In the genomic region with DNA sequence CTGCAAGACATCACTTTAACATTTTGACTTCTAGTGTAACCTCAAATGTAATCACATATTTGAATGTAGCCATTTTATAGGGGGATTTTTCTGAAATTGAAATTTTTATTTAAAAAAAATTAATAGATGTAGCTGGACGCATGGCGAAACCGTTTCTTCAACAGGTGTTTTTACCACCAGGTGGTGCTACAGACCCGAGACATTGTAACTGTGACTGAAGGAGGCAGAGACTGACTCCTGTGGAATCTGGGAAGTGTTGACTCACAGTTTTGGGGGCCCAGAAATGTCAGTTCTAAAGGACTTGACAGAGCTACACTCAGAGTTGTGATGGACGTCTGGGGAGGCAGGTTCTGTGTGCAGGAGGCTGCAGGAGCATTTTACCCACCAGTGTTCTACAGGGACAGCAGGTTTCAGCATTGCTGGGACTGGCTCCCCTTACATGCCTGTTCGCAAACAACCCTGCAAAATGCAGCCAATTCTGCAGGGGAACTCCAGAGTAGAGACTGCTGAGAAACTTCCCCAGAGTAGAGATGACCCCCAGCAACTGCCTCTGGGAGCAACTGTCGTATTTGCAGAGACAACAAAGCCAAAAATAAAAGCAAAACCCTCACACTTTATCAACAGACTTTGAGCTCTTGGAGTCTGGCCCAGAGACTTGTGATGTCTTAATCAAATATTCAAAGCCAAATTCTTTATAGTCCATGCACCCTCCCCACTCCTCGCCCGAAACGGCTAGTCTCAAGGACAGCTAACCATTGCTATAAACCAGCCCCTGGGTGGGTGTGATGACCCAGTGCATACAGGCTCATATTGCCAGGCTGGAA, we compare ENCODE assay signal across 8 mouse cellular contexts. TPM values are rescaled to one million over a fixed set of nuclear protein-coding genes. Genes with fewer than 3 reads are reported as not detected.
DNase-seq lines count a peak whose midpoint lies in the region; ATAC-seq and TF ChIP-seq lines count a peak whose summit lies in the region.

No protein-coding gene starts in this region.

- H3K4me2 ChIP-seq in heart, embryonic 14.5 days (ENCODE audit: low read length), result peak overlapping the region; percentile 14
- no peak overlapping the region for H3K4me2 ChIP-seq in kidney, postnatal 0 days (ENCODE audit: low read length)
- no peak overlapping the region for H3K4me2 ChIP-seq in liver, embryonic 11.5 days

- WGBS in heart, embryonic 14.5 days, result 23% methylated on average over 10 of the region's 10 CpGs
- 28% methylated on average over 10 of the region's 10 CpGs for WGBS in kidney, postnatal 0 days
- WGBS in liver, embryonic 11.5 days, result 42% methylated on average over 10 of the region's 10 CpGs

- no peak for ATAC-seq in heart, embryonic 14.5 days (ENCODE audit: insufficient number of reproducible peaks, insufficient read depth, low FRiP score, low read depth)
- ATAC-seq in kidney, postnatal 0 days (replicated peaks; ENCODE audit: low FRiP score, low read depth), result peak; percentile 49; the same call in 1 of the 2 replicates
- ATAC-seq in liver, embryonic 11.5 days (replicated peaks; ENCODE audit: low FRiP score), result peak; percentile 71

- H3K4me3 ChIP-seq in embryonic fibroblast, embryonic 13.5 days (ENCODE audit: insufficient read depth, low read length), result no peak overlapping the region
- no peak overlapping the region for H3K4me3 ChIP-seq in heart, embryonic 14.5 days (ENCODE audit: control insufficient read depth in 1 of 2, insufficient read depth in 1 of 2, low read depth in 1 of 2, low read length in 2 of 2)
- H3K4me3 ChIP-seq in kidney, postnatal 0 days (replicated peaks; ENCODE audit: low read depth, low read length), result no peak overlapping the region
- no peak overlapping the region for H3K4me3 ChIP-seq in liver, embryonic 11.5 days (ENCODE audit: low read depth, low read length)

- TF ChIP-seq POLR2A in embryonic fibroblast, embryonic 13.5 days (IDR thresholded peaks at IDR 0.05; ENCODE audit: low read depth, low read length), result no peak

- peak; percentile 38; the same call in 1 of the 2 replicates for TF ChIP-seq CTCF in embryonic fibroblast, embryonic 13.5 days (IDR thresholded peaks at IDR 0.05; ENCODE audit: borderline replicate concordance, insufficient read depth, low read length)
- peak; percentile 84 for TF ChIP-seq CTCF in kidney, postnatal 0 days (IDR thresholded peaks at IDR 0.05; ENCODE audit: low read depth)

- no peaks in the 10 kb centered on the region for H3K9me3 ChIP-seq in heart, embryonic 14.5 days (ENCODE audit: control insufficient read depth, low read length)
- no peaks in the 10 kb centered on the region for H3K9me3 ChIP-seq in kidney, postnatal 0 days (replicated peaks; ENCODE audit: low read length)
- H3K9me3 ChIP-seq in liver, embryonic 11.5 days (ENCODE audit: control insufficient read depth, low read length), result no peaks in the 10 kb centered on the region

- DNase-seq in CD4-positive, CD25-positive, alpha-beta regulatory T cell, adult 2 months (ENCODE audit: low read depth, low spot score), result peak; percentile 78
- DNase-seq in adrenal gland, postnatal 25 days, result peak; percentile 64
- DNase-seq in kidney, postnatal 0 days (ENCODE audit: low spot score), result peak; percentile 90
- peak; percentile 45 for DNase-seq in liver, embryonic 11.5 days (ENCODE audit: low spot score)
- DNase-seq in ovary, adult 18-20 months (ENCODE audit: low spot score), result peak; percentile 63
- peak; percentile 16 to 32 for DNase-seq in thymus, adult 18-20 months

- H3K9ac ChIP-seq in heart, embryonic 14.5 days (ENCODE audit: low read length), result no peak overlapping the region
- no peak overlapping the region for H3K9ac ChIP-seq in kidney, postnatal 0 days (ENCODE audit: low read depth, low read length)
- H3K9ac ChIP-seq in liver, embryonic 11.5 days (ENCODE audit: low read depth, low read length), result peak overlapping the region; percentile 43

- H3K27ac ChIP-seq in embryonic fibroblast, embryonic 13.5 days (ENCODE audit: insufficient read depth, low read length), result no peak overlapping the region
- H3K27ac ChIP-seq in heart, embryonic 14.5 days (replicated peaks in 1 of 2; ENCODE audit: control insufficient read depth in 1 of 2, insufficient read depth in 1 of 2, low read depth in 2 of 2, low read length in 2 of 2), result no peak overlapping the region
- H3K27ac ChIP-seq in kidney, postnatal 0 days, result no peak overlapping the region
- no peak overlapping the region for H3K27ac ChIP-seq in liver, embryonic 11.5 days (ENCODE audit: low read depth, low read length)

- H3K36me3 ChIP-seq in heart, embryonic 14.5 days (ENCODE audit: control insufficient read depth, insufficient read depth, low read length), result no peaks in the 10 kb centered on the region
- H3K36me3 ChIP-seq in kidney, postnatal 0 days (ENCODE audit: insufficient read depth, low read length), result no peaks in the 10 kb centered on the region
- no peaks in the 10 kb centered on the region for H3K36me3 ChIP-seq in liver, embryonic 11.5 days (ENCODE audit: control insufficient read depth, insufficient read depth, low read length)

- no peaks in the 10 kb centered on the region for H3K27me3 ChIP-seq in heart, embryonic 14.5 days (ENCODE audit: control insufficient read depth, insufficient read depth, low read length)
- no peaks in the 10 kb centered on the region for H3K27me3 ChIP-seq in kidney, postnatal 0 days (ENCODE audit: insufficient read depth, low read length)
- no peaks in the 10 kb centered on the region for H3K27me3 ChIP-seq in liver, embryonic 11.5 days (replicated peaks; ENCODE audit: control insufficient read depth, insufficient read depth, low read length)

- peaks cover 3% of the 10 kb centered on the region for H3K4me1 ChIP-seq in embryonic fibroblast, embryonic 13.5 days (ENCODE audit: control insufficient read depth, insufficient read depth, low read length)
- H3K4me1 ChIP-seq in heart, embryonic 14.5 days (ENCODE audit: control insufficient read depth in 2 of 2, insufficient read depth in 2 of 2, low read length in 2 of 2), result peaks cover 5 to 8% of the 10 kb centered on the region in 2 experiments
- H3K4me1 ChIP-seq in kidney, postnatal 0 days (replicated peaks; ENCODE audit: insufficient read depth, low read length), result no peaks in the 10 kb centered on the region
- H3K4me1 ChIP-seq in liver, embryonic 11.5 days (replicated peaks; ENCODE audit: control insufficient read depth, insufficient read depth, low read length), result peaks cover 7% of the 10 kb centered on the region

RNA-seq across cellular contexts. Expression of gene Spz1, which starts 4.5 kb away (rescaled TPM):
- total RNA-seq in adrenal gland, postnatal 25 days (2021), result not detected in 2 replicates
- polyA plus RNA-seq in embryonic fibroblast, embryonic 13.5 days (2011; ENCODE audit: insufficient read length, low read depth, missing spikeins), result not detected in 2 replicates
- polyA plus RNA-seq in heart, embryonic 14.5 days (2014; fragmentation: Nextera tagmentation; extraction: Ambion mirVana), result not detected in 2 replicates
- not detected in 2 replicates for polyA plus RNA-seq in kidney, postnatal 0 days (2015; fragmentation: Nextera tagmentation; extraction: Ambion mirVana)
- polyA plus RNA-seq in liver, embryonic 11.5 days (2014; fragmentation: Nextera tagmentation; extraction: Ambion mirVana), result not detected in 2 replicates

RNA-seq across cellular contexts. Expression of gene Serinc5, which starts 30.5 kb away (rescaled TPM):
- total RNA-seq in adrenal gland, postnatal 25 days (2021), result 57.9 and 74.2 TPM in 2 replicates
- polyA plus RNA-seq in embryonic fibroblast, embryonic 13.5 days (2011; ENCODE audit: insufficient read length, low read depth, missing spikeins), result 13.3 and 17.5 TPM in 2 replicates
- polyA plus RNA-seq in heart, embryonic 14.5 days (2014; fragmentation: Nextera tagmentation; extraction: Ambion mirVana), result 11.0 and 12.6 TPM in 2 replicates
- polyA plus RNA-seq in kidney, postnatal 0 days (2015; fragmentation: Nextera tagmentation; extraction: Ambion mirVana), result 14.3 and 14.8 TPM in 2 replicates
- polyA plus RNA-seq in liver, embryonic 11.5 days (2014; fragmentation: Nextera tagmentation; extraction: Ambion mirVana), result 27.5 and 30.3 TPM in 2 replicates

RNA-seq across cellular contexts. Expression of gene Zfyve16, which starts 49.8 kb away (rescaled TPM):
- 25.6 and 27.4 TPM in 2 replicates for total RNA-seq in adrenal gland, postnatal 25 days (2021)
- polyA plus RNA-seq in embryonic fibroblast, embryonic 13.5 days (2011; ENCODE audit: insufficient read length, low read depth, missing spikeins), result 30.4 and 32.6 TPM in 2 replicates
- polyA plus RNA-seq in heart, embryonic 14.5 days (2014; fragmentation: Nextera tagmentation; extraction: Ambion mirVana), result 10.5 and 10.8 TPM in 2 replicates
- 9.2 and 10.1 TPM in 2 replicates for polyA plus RNA-seq in kidney, postnatal 0 days (2015; fragmentation: Nextera tagmentation; extraction: Ambion mirVana)
- 6.6 TPM in 2 replicates for polyA plus RNA-seq in liver, embryonic 11.5 days (2014; fragmentation: Nextera tagmentation; extraction: Ambion mirVana)

Comparison
In these comparisons a context has a peak if more than half of its experiments do, and no peak if none do; other contexts are left out.
1. DNase-seq: peak in every context shown above with its lines; median percentile 90 in kidney, postnatal 0 days; 78 in CD4-positive, CD25-positive, alpha-beta regulatory T cell, adult 2 months; 64 in adrenal gland, postnatal 25 days; 63 in ovary, adult 18-20 months; 45 in liver, embryonic 11.5 days; 24 in thymus, adult 18-20 months.